In genomic region chr15:96772701-96773100, GRCm38 (mm10) we compare ENCODE assay signal across 29 mouse cellular contexts.
DNase-seq lines count a peak whose midpoint lies in the region; ATAC-seq lines count a peak whose summit lies in the region.
"Had no signal": no experiment of that assay in that cellular context is flagged by ENCODE, and none has a peak within 500 bp of the region (broad histone marks: within the 10 kb centered on the region; RNA-seq: fewer than 3 reads in every experiment).

No protein-coding gene starts in this region.

- H3K4me3 ChIP-seq in heart, embryonic 13.5 days = no peak overlapping the region
- H3K4me3 ChIP-seq in midbrain, embryonic 11.5 days (ENCODE audit: low read depth, low read length) = no peak overlapping the region
- no peak overlapping the region for H3K4me3 ChIP-seq in midbrain, embryonic 13.5 days (replicated peaks)
- H3K4me3 ChIP-seq: embryonic facial prominence, embryonic 13.5 days; forebrain, embryonic 10.5 days; forebrain, embryonic 15.5 days; hindbrain, embryonic 10.5 days; hindbrain, embryonic 15.5 days; kidney, embryonic 15.5 days; liver, embryonic 12.5 days; midbrain, embryonic 15.5 days had no signal

- H3K9ac ChIP-seq in heart, embryonic 13.5 days = no peak overlapping the region
- no peak overlapping the region for H3K9ac ChIP-seq in midbrain, embryonic 11.5 days (ENCODE audit: low read length)
- no peak overlapping the region for H3K9ac ChIP-seq in midbrain, embryonic 13.5 days (replicated peaks)
- H3K9ac ChIP-seq: embryonic facial prominence, embryonic 13.5 days; forebrain, embryonic 15.5 days; hindbrain, embryonic 15.5 days; kidney, embryonic 15.5 days; liver, embryonic 12.5 days; liver, postnatal 0 days; midbrain, embryonic 15.5 days had no signal

- intact Hi-C loops in gastrocnemius, postnatal 36 days (cut with DNase I) = no loop called here

- peak; percentile 61 for DNase-seq in gastrocnemius, postnatal 25 days
- DNase-seq in gastrocnemius, postnatal 36 days = no peak
- no peak for DNase-seq in heart, postnatal 4 days
- DNase-seq in midbrain, embryonic 11.5 days (ENCODE audit: low spot score, missing footprints) = peak; percentile 41
- DNase-seq in right cerebral cortex, adult 18-20 months = no peak
- DNase-seq: adrenal gland, adult 2 months; adrenal gland, postnatal 36 days; B cell, adult 2 months; cerebellum, adult 18-20 months; cerebellum, postnatal 10 days; kidney, adult 18-20 months; kidney, postnatal 25 days; liver, postnatal 0 days; thymus, adult 2 months; thymus, postnatal 36 days had no signal

- H3K27me3 ChIP-seq in heart, embryonic 13.5 days (replicated peaks) = no peaks in the 10 kb centered on the region
- H3K27me3 ChIP-seq in midbrain, embryonic 11.5 days (ENCODE audit: control insufficient read depth, insufficient read depth, low read length) = no peaks in the 10 kb centered on the region
- H3K27me3 ChIP-seq in midbrain, embryonic 13.5 days = no peaks in the 10 kb centered on the region
- H3K27me3 ChIP-seq: CH12.LX; embryonic facial prominence, embryonic 13.5 days; forebrain, embryonic 15.5 days; hindbrain, embryonic 15.5 days; kidney, embryonic 15.5 days; liver, embryonic 12.5 days; midbrain, embryonic 15.5 days had no signal

- H3K36me3 ChIP-seq in heart, embryonic 13.5 days = no peaks in the 10 kb centered on the region
- no peaks in the 10 kb centered on the region for H3K36me3 ChIP-seq in midbrain, embryonic 11.5 days (ENCODE audit: control insufficient read depth, insufficient read depth, low read length)
- H3K36me3 ChIP-seq in midbrain, embryonic 13.5 days = no peaks in the 10 kb centered on the region
- H3K36me3 ChIP-seq: embryonic facial prominence, embryonic 13.5 days; forebrain, embryonic 10.5 days; forebrain, embryonic 15.5 days; hindbrain, embryonic 10.5 days; hindbrain, embryonic 15.5 days; kidney, embryonic 15.5 days; liver, embryonic 12.5 days; midbrain, embryonic 15.5 days had no signal

- ATAC-seq in heart, embryonic 13.5 days (ENCODE audit: extremely low read depth, insufficient number of reproducible peaks, low FRiP score, low TSS enrichment) = no peak
- no peak for ATAC-seq in midbrain, embryonic 11.5 days (ENCODE audit: low FRiP score)
- no peak for ATAC-seq in midbrain, embryonic 13.5 days
- ATAC-seq: activated CD4-positive, CD25-positive, alpha-beta regulatory T cell, adult 4 months; forebrain, embryonic 15.5 days; inflammation-experienced regulatory T-cells, adult 6 months; liver, embryonic 12.5 days; liver, postnatal 0 days; midbrain, embryonic 15.5 days had no signal

- WGBS in heart, embryonic 13.5 days = 67% methylated on average over 8 of the region's 8 CpGs
- WGBS in midbrain, embryonic 11.5 days = 90% methylated on average over 8 of the region's 8 CpGs
- 89% methylated on average over 8 of the region's 8 CpGs for WGBS in midbrain, embryonic 13.5 days

- H3K27ac ChIP-seq in heart, embryonic 13.5 days (replicated peaks) = peak overlapping the region; percentile 86
- H3K27ac ChIP-seq in midbrain, embryonic 11.5 days (ENCODE audit: low read depth, low read length) = no peak overlapping the region
- no peak overlapping the region for H3K27ac ChIP-seq in midbrain, embryonic 13.5 days
- H3K27ac ChIP-seq: embryonic facial prominence, embryonic 13.5 days; forebrain, embryonic 15.5 days; hindbrain, embryonic 10.5 days; kidney, embryonic 15.5 days; liver, embryonic 12.5 days; macrophage; midbrain, embryonic 15.5 days had no signal

- no peaks in the 10 kb centered on the region for H3K9me3 ChIP-seq in heart, embryonic 13.5 days
- no peaks in the 10 kb centered on the region for H3K9me3 ChIP-seq in midbrain, embryonic 11.5 days (ENCODE audit: control insufficient read depth, low read length)
- H3K9me3 ChIP-seq in midbrain, embryonic 13.5 days = no peaks in the 10 kb centered on the region
- H3K9me3 ChIP-seq: embryonic facial prominence, embryonic 13.5 days; forebrain, embryonic 10.5 days; forebrain, embryonic 15.5 days; hindbrain, embryonic 10.5 days; hindbrain, embryonic 15.5 days; kidney, embryonic 15.5 days; liver, embryonic 12.5 days; midbrain, embryonic 15.5 days had no signal

- no peak overlapping the region for H3K4me2 ChIP-seq in heart, embryonic 13.5 days
- H3K4me2 ChIP-seq in midbrain, embryonic 11.5 days = no peak overlapping the region
- no peak overlapping the region for H3K4me2 ChIP-seq in midbrain, embryonic 13.5 days (replicated peaks)
- H3K4me2 ChIP-seq: embryonic facial prominence, embryonic 13.5 days; forebrain, embryonic 15.5 days; hindbrain, embryonic 15.5 days; kidney, embryonic 15.5 days; liver, embryonic 12.5 days; midbrain, embryonic 15.5 days had no signal

- peaks cover 55% of the 10 kb centered on the region for H3K4me1 ChIP-seq in heart, embryonic 13.5 days
- H3K4me1 ChIP-seq in midbrain, embryonic 11.5 days (ENCODE audit: control insufficient read depth, insufficient read depth, low read length) = no peaks in the 10 kb centered on the region
- no peaks in the 10 kb centered on the region for H3K4me1 ChIP-seq in midbrain, embryonic 13.5 days (replicated peaks)
- H3K4me1 ChIP-seq: forebrain, embryonic 15.5 days; hindbrain, embryonic 15.5 days; midbrain, embryonic 15.5 days had no signal

Comparison
In these comparisons a context has a peak if more than half of its experiments do, and no peak if none do; other contexts are left out.
1. DNase-seq: peak in gastrocnemius, postnatal 25 days (single experiment) and midbrain, embryonic 11.5 days (single experiment); none in gastrocnemius, postnatal 36 days (0 of 2), heart, postnatal 4 days (single experiment) and right cerebral cortex, adult 18-20 months (single experiment).